Mouse (Mus musculus) Patski (cell line): Measurements from ENCODE around the gene Il34. TPM values are rescaled to one million over a fixed set of nuclear protein-coding genes. Genes with fewer than 3 reads are reported as not detected.

ENCODE experiments used
- ATAC-seq: fragments of 100-300 bp; one replicate; pipeline ENCODE4 v1.8.0; 2021
- CTCF ChIA-PET: fragments of 350-600 bp; sonication (Branson Sonifier 250); formaldehyde crosslinking; loops from one replicate; lab custom pipeline; 2022; ENCODE audit warnings: inconsistent platforms; lab: Charles Lee
- POLR2A ChIA-PET: fragments of 350-600 bp; sonication (Branson Sonifier 250); formaldehyde crosslinking; loops from one replicate; lab custom pipeline; 2022; ENCODE audit warnings: antibody characterized with exemption, inconsistent platforms; lab: Charles Lee
- DNase-seq: peaks from one replicate; pipeline ENCODE4 v3.0.0-alpha.2; 2011; ENCODE audit warnings: low read depth, low spot score
- H3K27me3 ChIP-seq: fragments of 371-371 bp; one replicate; pipeline ENCODE4 v1.5.1; 2021
- CTCF ChIP-seq: fragments of 100-300 bp; IDR thresholded peaks from one replicate; pipeline ENCODE4 v1.5.1; 2021
- in situ Hi-C: fragments of 300-500 bp; cut with MboI; formaldehyde crosslinking; loops from 3 replicates; pipeline ENCODE4 v1.11.1; 2018; ENCODE audit warnings: low pct_unique_long_range_greater_than_20kb, mixed read lengths
- polyA plus RNA-seq: library from polyadenylated mRNA; unstranded; gene quantifications from one replicate; pipeline ENCODE4 v1.2.3, GENCODE M21; 2021

Il34 gene
- 35.6 TPM for polyA plus RNA-seq

DNA sequence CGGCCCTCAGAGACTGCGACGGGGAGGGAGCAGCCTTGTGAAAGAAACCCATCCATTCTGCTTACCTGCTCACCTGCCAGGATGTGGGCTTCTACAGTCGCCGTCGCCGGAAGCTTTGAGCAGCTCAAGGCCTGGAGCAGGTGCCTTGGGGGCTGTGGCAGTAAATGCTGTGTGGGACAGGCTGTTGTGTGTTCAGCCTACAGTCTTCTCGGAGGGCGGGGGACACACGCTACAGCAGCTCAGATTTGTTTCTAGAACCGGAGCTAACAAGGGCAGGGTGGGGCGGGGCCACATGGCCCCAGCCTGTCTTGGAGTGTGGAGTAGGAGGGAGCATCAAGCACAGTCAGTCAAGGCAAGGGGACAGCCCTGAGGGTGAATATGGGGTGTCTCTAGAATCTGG, at the start of gene Il34:
TSS of gene Il34 (minus strand) at position 256 of the 400 bp plus-strand sequence.
- POLR2A ChIA-PET, result interaction anchor here (0.6 to 3.5 kb wide), 7 partner anchors 13 to 57 kb away, joined by 3 to 18 read pairs (median 5); no protein-coding TSS in a partner anchor
- ATAC-seq, result no peak
- DNase-seq, result no peak
- in situ Hi-C loops, result no loop called here
- H3K27me3 ChIP-seq, result no peaks in the 10 kb centered on the region
- no peak for TF ChIP-seq CTCF
- CTCF ChIA-PET, result interaction anchor here (0.8 to 2.3 kb wide), 5 partner anchors 11 to 32 kb away, joined by 3 to 9 read pairs (median 4); no protein-coding TSS in a partner anchor

DNA sequence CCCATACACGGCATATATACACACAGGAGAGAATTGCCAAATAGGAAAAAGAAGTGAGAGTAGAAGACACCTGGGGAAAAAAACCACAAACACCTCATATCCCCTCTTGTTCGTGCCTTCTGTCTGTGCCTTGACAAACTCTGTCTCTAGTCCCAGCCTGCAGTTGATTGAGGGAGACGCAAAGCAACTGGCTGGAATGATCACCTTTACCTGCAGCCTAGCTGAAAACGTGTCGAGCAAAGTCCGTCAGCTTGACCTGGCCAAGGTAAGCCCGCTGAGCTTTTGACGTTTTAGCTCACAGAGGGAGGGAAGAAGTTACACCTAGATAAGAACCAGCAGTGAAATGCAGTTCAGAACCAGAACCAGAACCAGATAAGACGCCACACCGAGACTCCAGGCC, 45.5 kb upstream of the Il34 start:
- CTCF ChIA-PET, result interaction anchor here (0.8 kb wide), 1 partner anchor 101 kb away, joined by 4 read pairs; no protein-coding TSS in a partner anchor
- TF ChIP-seq CTCF, result no peak
- POLR2A ChIA-PET, result no interaction called here
- ATAC-seq (no peak), DNase-seq (no peak)
- no peaks in the 10 kb centered on the region for H3K27me3 ChIP-seq
- in situ Hi-C loops, result no loop called here

DNA sequence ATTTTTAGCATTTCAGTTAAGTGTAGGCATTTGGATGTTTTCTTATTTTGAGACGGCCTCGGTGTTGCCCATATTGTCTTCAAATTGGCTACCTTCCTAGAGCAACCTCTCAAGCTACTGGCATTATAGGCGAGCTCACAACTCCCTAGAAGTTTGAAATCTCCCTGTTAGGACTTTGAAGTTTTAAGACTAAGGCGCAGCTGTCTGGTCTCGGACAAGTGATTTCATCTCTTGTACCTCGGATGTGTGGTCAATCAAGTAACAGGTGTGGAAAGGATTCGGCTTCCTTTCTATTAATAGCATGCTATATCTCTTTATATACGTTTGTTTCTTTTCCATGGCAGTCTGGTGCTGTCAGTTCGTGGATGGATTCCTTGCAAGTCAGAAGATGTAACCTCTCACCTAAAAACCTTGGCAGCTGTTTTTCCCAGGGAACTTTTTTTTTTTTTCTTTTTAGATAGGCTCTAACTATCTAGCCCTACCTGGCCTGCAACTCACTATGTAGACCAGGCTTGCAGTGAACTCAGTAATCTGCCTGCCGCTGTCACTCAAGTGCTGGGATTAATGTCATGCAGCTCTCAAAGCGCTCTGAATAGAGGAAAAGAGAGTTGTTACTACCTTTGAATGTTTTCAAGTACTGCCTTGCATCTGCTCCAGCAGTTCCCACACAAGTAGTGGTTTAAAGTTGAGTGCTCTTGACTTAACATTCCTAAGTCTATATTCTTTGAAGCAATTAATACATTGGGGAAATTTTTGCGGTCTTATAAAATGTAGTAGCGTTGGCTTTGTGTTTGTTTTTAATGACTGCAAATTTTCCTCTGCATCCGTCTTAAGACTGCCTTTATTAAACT, 42.1 kb upstream of the Il34 start:
- ATAC-seq (no peak), DNase-seq (no peak)
- in situ Hi-C loops, result no loop called here
- ChIA-PET POLR2A (interaction anchor here (1.0 to 1.7 kb wide), 5 partner anchors 36 to 87 kb away, joined by 3 to 5 read pairs (median 3); no protein-coding TSS in a partner anchor), CTCF (interaction anchor here (0.9 to 1.3 kb wide), 3 partner anchors 8 to 98 kb away, joined by 3 to 5 read pairs (median 3); no protein-coding TSS in a partner anchor)
- H3K27me3 ChIP-seq, result no peaks in the 10 kb centered on the region
- no peak for TF ChIP-seq CTCF

DNA sequence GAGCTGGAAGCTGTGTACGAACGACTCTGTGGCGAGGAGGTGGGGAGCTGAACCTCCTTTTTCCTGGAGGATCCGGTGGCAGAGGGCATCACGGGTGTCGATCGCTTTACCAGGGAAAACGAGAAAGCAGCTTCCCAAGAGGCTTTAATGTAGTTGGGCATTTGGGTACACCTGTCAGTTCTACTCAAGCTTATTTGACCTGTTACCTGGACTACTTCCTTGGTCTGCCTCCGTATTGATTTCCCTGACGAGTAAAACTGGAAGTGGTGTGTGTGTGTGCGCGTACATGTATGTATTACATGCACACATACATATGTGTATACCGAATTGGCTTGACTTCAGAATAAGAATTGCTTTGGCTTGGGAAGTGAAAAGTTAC, 41.4 kb upstream of the Il34 start:
- POLR2A ChIA-PET, result interaction anchor here (1.0 to 1.7 kb wide), 5 partner anchors 37 to 98 kb away, joined by 3 to 5 read pairs (median 3); no protein-coding TSS in a partner anchor

DNA sequence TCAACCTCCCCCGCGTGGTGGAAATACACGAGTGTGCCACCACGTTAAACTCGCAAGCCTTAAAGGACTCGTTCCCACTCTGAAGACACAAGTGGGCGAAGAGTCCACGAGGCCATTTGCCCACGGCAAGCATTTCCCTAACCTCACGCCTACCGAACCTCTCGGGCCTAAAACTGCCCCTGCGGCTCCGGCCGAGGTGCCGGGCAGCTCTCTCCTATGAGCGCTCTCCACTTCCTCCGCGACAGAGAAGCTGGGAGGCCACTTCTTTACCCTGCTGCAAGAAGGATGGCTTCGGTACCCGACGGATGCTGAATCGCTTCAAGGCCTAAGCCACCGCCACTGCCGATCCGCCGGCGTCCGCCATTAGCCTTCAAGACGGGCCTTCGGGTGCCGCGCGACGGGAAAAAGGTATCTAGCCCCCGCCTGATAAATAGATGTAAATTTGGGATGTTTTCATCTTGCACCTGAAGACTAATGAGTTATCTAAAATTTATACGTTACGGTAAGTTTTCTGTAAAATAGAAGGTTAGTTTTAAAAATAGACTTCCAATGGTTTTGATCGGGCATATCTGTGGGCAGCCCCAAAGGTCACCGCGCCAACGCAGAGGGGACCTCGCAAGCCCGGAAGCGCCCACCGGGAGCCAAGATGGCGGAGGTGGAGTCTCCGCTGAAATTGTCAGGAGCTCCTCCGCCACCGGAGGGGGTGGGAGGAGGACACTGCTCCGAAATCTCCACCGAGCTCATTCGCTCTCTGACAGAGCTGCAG, 40.9 kb upstream of the Il34 start, which contains the start of the genes Cog4 and Sf3b3:
TSS of gene Cog4 (plus strand) at position 196 of the 766 bp plus-strand sequence.
TSS of gene Sf3b3 (minus strand) at position 383 of the 766 bp plus-strand sequence.
- TF ChIP-seq CTCF, result no peak

More for the DNA sequence above, 41.4 kb upstream of the Il34 start:
- ATAC-seq (no peak), DNase-seq (no peak)
- TF ChIP-seq CTCF, result no peak
- H3K27me3 ChIP-seq, result no peaks in the 10 kb centered on the region
- CTCF ChIA-PET, result interaction anchor here (1.3 kb wide), 1 partner anchor 9 kb away, joined by 5 read pairs; no protein-coding TSS in a partner anchor
- in situ Hi-C loops, result no loop called here

DNA sequence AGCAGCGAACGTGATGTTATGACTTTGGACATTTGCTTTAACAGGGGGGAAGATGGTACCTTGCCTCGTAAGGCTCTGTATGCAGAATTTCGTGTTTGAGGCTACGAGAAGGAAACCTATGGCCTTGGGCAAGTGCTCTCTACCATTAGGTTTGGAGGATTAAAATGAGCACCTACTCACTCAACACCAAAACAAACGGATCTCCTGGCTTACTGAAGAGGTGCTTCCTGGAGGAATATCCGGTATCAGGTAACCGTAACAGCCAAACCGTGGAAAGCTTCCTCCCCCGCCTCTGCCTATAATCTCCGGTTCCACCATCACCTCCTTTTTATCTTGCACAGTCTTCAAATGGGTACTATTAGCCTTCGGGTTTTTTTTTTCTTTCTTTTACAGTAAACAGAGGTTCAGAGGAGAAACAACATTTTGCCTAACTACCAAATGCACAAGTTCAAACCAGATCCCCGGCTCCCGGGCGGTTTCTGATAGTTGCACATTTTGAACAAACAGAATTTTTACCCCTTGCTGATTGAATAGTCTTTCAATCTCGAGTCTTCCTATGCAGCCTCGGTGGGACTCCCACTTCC, 40.2 kb upstream of the Il34 start:
- POLR2A ChIA-PET, result interaction anchor here (0.6 to 1.7 kb wide), 6 partner anchors 32 to 210 kb away, joined by 3 to 5 read pairs (median 3); partner anchors contain the start of gene Exosc6
- in situ Hi-C loops, result no loop called here
- DNase-seq, result no peak

More for the DNA sequence above, 40.9 kb upstream of the Il34 start, which contains the start of the genes Cog4 and Sf3b3:
- DNase-seq, result peak; percentile 64
- CTCF ChIA-PET, result interaction anchor here (1.3 kb wide), 1 partner anchor 9 kb away, joined by 5 read pairs; no protein-coding TSS in a partner anchor
- no peak for ATAC-seq
- POLR2A ChIA-PET, result interaction anchor here (1.0 to 1.7 kb wide), 6 partner anchors 33 to 97 kb away, joined by 3 to 5 read pairs (median 3); no protein-coding TSS in a partner anchor
- in situ Hi-C loops, result no loop called here
- H3K27me3 ChIP-seq, result no peaks in the 10 kb centered on the region

DNA sequence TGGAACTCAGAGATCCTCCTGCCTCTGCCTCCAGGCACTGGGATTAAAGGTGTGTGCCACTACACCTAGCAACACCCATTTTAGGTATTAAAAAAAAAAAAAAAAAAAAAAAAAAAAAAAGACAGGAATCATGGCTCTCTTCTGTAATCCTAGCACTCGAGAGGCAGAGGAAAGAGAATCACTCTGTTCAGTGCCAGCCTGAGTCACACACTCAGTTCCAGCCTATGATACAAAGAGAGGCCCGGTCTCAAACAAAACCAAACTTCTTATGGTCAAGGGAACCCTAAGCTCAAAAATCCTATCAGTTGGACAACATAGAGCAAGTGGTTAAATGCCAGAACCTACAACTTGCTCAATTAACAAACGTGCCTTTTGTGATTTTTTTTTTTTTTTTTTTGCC, 39.2 kb upstream of the Il34 start:
- no peaks in the 10 kb centered on the region for H3K27me3 ChIP-seq
- in situ Hi-C loops, result loop anchor here (5.0 kb wide), 3 partner anchors 53 to 203 kb away; no protein-coding TSS in a partner anchor
- CTCF ChIA-PET, result interaction anchor here (0.7 to 3.3 kb wide), 6 partner anchors 9 to 216 kb away, joined by 3 to 18 read pairs (median 3); no protein-coding TSS in a partner anchor
- DNase-seq (no peak), ATAC-seq (no peak)
- POLR2A ChIA-PET, result interaction anchor here (0.6 to 2.0 kb wide), 3 partner anchors 51 to 884 kb away, joined by 3 to 6 read pairs (median 6); no protein-coding TSS in a partner anchor
- TF ChIP-seq CTCF, result no peak

More for the DNA sequence above, 40.2 kb upstream of the Il34 start:
- no peak for ATAC-seq
- no peak for TF ChIP-seq CTCF
- CTCF ChIA-PET, result interaction anchor here (1.0 to 3.3 kb wide), 2 partner anchors 60 to 96 kb away, joined by 3 to 18 read pairs; no protein-coding TSS in a partner anchor
- H3K27me3 ChIP-seq, result no peaks in the 10 kb centered on the region

DNA sequence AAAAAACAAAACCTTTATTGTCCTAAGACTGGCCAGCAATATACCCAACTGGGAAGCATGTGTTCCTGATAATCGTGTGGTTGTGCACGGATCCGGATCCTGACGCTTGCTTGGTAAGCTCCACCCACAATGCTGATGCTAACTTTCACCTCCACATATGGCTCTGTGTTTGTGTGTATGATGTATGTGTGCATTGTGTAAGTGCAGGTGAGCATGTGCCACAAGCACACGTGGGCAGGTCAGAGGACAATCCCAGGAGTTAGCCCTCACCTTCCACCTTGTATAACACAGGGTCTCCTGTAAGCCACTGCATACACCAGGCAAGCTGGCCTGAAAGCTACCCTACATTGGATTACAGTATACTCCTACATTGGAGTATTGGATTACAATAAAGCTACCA, 37.5 kb upstream of the Il34 start:
- in situ Hi-C loops, result loop anchor here (5.0 kb wide), 3 partner anchors 51 to 201 kb away; no protein-coding TSS in a partner anchor
- DNase-seq, result no peak
- no peak for TF ChIP-seq CTCF
- CTCF ChIA-PET, result interaction anchor here (1.5 to 3.3 kb wide), 2 partner anchors 50 to 93 kb away, joined by 3 to 18 read pairs; no protein-coding TSS in a partner anchor
- no peak for ATAC-seq
- no peaks in the 10 kb centered on the region for H3K27me3 ChIP-seq
- POLR2A ChIA-PET, result interaction anchor here (0.8 to 2.3 kb wide), 4 partner anchors 35 to 93 kb away, joined by 3 to 6 read pairs (median 4); no protein-coding TSS in a partner anchor
